Mouse (Mus musculus): Measurements from ENCODE around the gene Gm11239. TPM values are rescaled to one million over a fixed set of nuclear protein-coding genes. Genes with fewer than 3 reads are reported as not detected.
"Not testable (repeated sequence)": the region's sequence is repeated elsewhere in the genome, so short reads cannot be mapped to it uniquely, and the experiment has no call there.

Gene Gm11239
- not detected in 2 replicates for polyA plus RNA-seq (2016; fragmentation: Nextera tagmentation; extraction: Ambion mirVana)

DNA sequence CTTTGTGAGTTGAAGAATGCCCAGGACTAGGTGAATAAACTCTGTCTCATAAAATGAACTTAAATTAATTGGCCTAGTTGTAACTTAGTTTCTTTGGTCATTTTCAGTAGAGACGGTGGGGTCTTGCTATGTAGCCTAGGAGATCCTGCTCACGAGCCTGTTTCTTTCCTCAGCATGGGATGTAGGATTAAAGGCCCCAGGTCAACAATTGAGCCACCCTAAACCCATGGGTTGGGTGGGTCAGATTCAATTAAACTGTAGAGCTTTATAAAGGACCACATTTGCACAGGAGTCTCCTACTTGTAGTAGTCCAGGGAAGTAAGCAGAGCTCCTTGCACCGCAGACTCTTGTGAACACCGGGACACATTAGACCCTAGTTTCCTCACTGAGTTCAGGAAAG, at the start of gene Gm11239:
Gene Gm11239, plus strand, starts transcription at position 301 of the 400 bp plus-strand sequence.
- not testable (repeated sequence) for DNase-seq (ENCODE audit: extremely low spot score, low spot score); H3K9me3 ChIP-seq; H3K27me3 ChIP-seq (ENCODE audit: poor library complexity, severe bottlenecking); H3K4me1 ChIP-seq; H3K4me3 ChIP-seq; H3K27ac ChIP-seq; H3K36me3 ChIP-seq (replicated peaks)
- WGBS, result no CpG with 5 or more reads among the region's 4 CpGs

GRCm38 (mm10) chr4:73622684-73623083, 45.5 kb upstream of the Gm11239 start, which contains the start of gene Gm11237:
Gene Gm11237, plus strand, starts transcription at chr4:73622984.
- H3K4me1 ChIP-seq; H3K27ac ChIP-seq; DNase-seq (ENCODE audit: extremely low spot score, low spot score); H3K27me3 ChIP-seq (ENCODE audit: poor library complexity, severe bottlenecking); H3K4me3 ChIP-seq; H3K36me3 ChIP-seq (replicated peaks); H3K9me3 ChIP-seq: not testable (repeated sequence)
- no CpG with 5 or more reads among the region's 3 CpGs for WGBS

- H3K4me1 ChIP-seq; H3K9me3 ChIP-seq; H3K36me3 ChIP-seq (replicated peaks); H3K27ac ChIP-seq; DNase-seq (ENCODE audit: extremely low spot score, low spot score); H3K27me3 ChIP-seq (ENCODE audit: poor library complexity, severe bottlenecking); H3K4me3 ChIP-seq: not testable (repeated sequence)
- no CpG with 5 or more reads among the region's 4 CpGs for WGBS
Observed at GRCm38 (mm10) chr4:73637821-73638220, 30.3 kb upstream of the Gm11239 start, which contains the start of gene Gm11236. Gene Gm11236, plus strand, starts transcription at chr4:73638121.

DNA sequence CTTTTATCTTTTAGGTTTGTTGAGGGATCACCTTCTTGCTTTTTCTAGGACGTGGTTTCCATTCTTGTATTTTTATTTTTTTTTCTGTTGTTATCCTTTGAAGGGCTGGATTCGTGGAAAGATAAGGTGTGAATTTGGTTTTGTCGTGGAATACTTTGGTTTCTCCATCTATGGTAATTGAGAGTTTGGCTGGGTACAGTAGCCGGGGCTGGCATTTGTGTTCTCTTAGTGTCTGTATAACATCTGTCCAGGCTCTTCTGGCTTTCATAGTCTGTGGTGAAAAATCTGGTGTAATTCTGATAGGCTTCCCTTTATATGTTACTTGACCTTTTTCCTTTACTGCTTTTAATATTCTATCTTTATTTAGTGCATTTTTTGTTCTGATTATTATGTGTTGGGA, 6.3 kb upstream of the Gm11239 start:
- not testable (repeated sequence) for H3K36me3 ChIP-seq (replicated peaks); H3K27ac ChIP-seq; H3K4me3 ChIP-seq; H3K4me1 ChIP-seq; H3K27me3 ChIP-seq (ENCODE audit: poor library complexity, severe bottlenecking); DNase-seq (ENCODE audit: extremely low spot score, low spot score); H3K9me3 ChIP-seq
- 90% methylated on average over 4 of the region's 4 CpGs for WGBS

DNA sequence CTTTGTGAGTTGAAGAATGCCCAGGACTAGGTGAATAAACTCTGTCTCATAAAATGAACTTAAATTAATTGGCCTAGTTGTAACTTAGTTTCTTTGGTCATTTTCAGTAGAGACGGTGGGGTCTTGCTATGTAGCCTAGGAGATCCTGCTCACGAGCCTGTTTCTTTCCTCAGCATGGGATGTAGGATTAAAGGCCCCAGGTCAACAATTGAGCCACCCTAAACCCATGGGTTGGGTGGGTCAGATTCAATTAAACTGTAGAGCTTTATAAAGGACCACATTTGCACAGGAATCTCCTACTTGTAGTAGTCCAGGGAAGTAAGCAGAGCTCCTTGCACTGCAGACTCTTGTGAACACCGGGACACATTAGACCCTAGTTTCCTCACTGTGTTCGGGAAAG, 15.1 kb downstream of the Gm11239 start, which contains the start of gene Gm428:
Gene Gm428, plus strand, starts transcription at position 301 of the 400 bp plus-strand sequence.
- not testable (repeated sequence) for H3K27me3 ChIP-seq (ENCODE audit: poor library complexity, severe bottlenecking); H3K9me3 ChIP-seq; H3K27ac ChIP-seq; DNase-seq (ENCODE audit: extremely low spot score, low spot score); H3K4me1 ChIP-seq; H3K36me3 ChIP-seq (replicated peaks); H3K4me3 ChIP-seq
- 89% methylated on average over 2 of the region's 4 CpGs for WGBS

DNA sequence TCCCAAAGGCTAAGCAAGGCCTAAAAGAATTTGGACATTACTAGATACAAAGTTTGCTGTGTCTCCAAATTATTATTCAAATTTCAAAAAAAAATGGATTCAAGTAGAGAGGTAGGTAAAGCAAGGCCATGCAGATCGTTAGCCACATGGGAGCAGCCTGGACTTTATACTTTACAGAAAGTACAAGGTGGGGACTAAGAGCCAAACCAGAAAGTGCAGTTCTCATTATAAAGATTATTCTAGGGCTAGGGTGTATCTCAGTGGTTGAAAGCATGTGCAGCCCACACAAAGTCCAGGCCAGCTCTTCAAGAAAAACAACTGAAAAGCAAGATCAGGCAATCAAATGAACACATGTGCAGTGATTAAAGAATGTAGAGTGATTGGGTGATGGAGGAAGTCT, 50.6 kb downstream of the Gm11239 start:
- H3K27me3 ChIP-seq (ENCODE audit: poor library complexity, severe bottlenecking), result no peaks in the 10 kb centered on the region
- 93% methylated on average over 1 of the region's 1 CpGs for WGBS
- no peaks in the 10 kb centered on the region for H3K4me1 ChIP-seq
- H3K4me3 ChIP-seq, result no peak overlapping the region
- H3K9me3 ChIP-seq, result no peaks in the 10 kb centered on the region
- no peak overlapping the region for H3K27ac ChIP-seq
- H3K36me3 ChIP-seq (replicated peaks), result no peaks in the 10 kb centered on the region
- DNase-seq (ENCODE audit: extremely low spot score, low spot score), result no peak

- no peak for DNase-seq (ENCODE audit: extremely low spot score, low spot score)
- Histone ChIP-seq H3K9me3 (no peaks in the 10 kb centered on the region), H3K4me1 (no peaks in the 10 kb centered on the region), H3K4me3 (no peak overlapping the region), H3K27ac (no peak overlapping the region), H3K36me3 (replicated peaks) (no peaks in the 10 kb centered on the region), H3K27me3 (ENCODE audit: poor library complexity, severe bottlenecking) (no peaks in the 10 kb centered on the region)
Observed at GRCm38 (mm10) chr4:73719819-73720218, 51.7 kb downstream of the Gm11239 start.

Other genes starting within 250 kb of the Gm11239 start
- gene Gm11238, start 60.5 kb upstream of the Gm11239 start, polyA plus RNA-seq (2016; fragmentation: Nextera tagmentation; extraction: Ambion mirVana), result not detected in 2 replicates
- not detected in 2 replicates for gene Gm11237, start 45.4 kb upstream of the Gm11239 start, polyA plus RNA-seq (2016; fragmentation: Nextera tagmentation; extraction: Ambion mirVana)
- not detected in 2 replicates for gene Gm11236, start 30.2 kb upstream of the Gm11239 start, polyA plus RNA-seq (2016; fragmentation: Nextera tagmentation; extraction: Ambion mirVana)
- gene Gm428, start 15.2 kb downstream of the Gm11239 start, polyA plus RNA-seq (2016; fragmentation: Nextera tagmentation; extraction: Ambion mirVana), result not detected in 2 replicates
- gene Rasef, start 122.6 kb downstream of the Gm11239 start, polyA plus RNA-seq (2016; fragmentation: Nextera tagmentation; extraction: Ambion mirVana), result 1.8 and 2.3 TPM in 2 replicates
- gene Gm11758, start 207.9 kb downstream of the Gm11239 start, polyA plus RNA-seq (2016; fragmentation: Nextera tagmentation; extraction: Ambion mirVana), result not detected in 2 replicates
- not detected in 2 replicates for gene Gm11757, start 222.8 kb downstream of the Gm11239 start, polyA plus RNA-seq (2016; fragmentation: Nextera tagmentation; extraction: Ambion mirVana)
- gene Gm13871, start 237.6 kb downstream of the Gm11239 start, polyA plus RNA-seq (2016; fragmentation: Nextera tagmentation; extraction: Ambion mirVana), result not detected in 2 replicates

Measured in forebrain, embryonic 10.5 days (tissue).